Mouse (Mus musculus) brain, adult 2 months (tissue): ENCODE results near the gene Slc30a9.
A peak's percentile ranks its signal among the peaks of the same experiment; 100 is the strongest.

Experiments
- DNase-seq: peaks from one replicate; pipeline ENCODE4 v3.0.0; 2011; ENCODE audit warnings: low read depth, low spot score

The Slc30a9 gene

DNA sequence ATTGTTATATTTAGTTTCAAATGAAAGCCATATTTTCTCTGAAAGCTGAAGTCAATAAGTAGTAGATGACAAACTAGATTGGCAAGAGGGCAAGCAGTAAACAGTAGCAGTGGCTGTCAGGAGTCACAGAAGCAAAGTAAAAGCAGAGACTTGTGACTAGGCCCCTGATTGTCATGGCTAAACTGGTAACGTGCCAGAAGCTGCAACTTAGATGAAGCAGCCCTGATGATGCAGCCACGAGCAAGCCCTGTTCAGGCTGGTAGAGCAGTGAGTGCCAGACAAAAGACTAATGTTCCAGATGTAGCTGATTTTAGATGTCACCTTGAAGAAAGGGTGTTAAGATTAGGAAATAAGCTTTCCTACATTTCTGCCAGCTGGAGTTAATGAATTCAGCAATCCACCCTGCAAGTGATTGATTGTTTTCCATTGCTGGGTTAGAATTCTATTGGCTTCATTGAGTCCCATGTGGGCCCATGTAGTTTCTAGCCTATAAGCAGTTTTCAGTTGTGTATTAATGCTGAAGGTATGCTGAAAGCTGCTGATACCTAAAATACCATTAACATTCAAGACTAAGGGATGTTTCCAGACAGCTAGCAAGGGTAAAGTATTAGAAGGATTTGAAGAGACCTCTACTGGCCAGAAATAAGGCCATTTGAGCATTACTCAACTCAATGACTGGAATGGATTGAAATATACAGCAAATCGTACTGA, 5.2 kb downstream of the Slc30a9 start:
- DNase-seq, result peak; percentile 35

DNA sequence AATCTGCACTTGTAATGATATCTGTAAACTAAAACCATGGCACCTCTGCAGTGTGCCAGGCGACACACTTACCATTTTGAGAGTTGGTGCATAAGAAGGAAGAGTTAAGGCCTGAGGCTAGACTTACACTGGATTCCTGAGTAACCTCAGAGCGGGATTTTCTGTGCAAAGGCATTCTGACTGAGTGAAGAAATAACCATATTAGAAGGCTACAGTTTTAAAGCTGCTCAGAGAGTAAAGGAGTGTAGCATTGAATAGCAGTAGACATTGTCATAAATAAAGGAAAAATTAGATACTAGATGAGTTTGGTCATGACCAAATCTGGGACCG, 5.7 kb downstream of the Slc30a9 start:
- DNase-seq, result no peak

DNA sequence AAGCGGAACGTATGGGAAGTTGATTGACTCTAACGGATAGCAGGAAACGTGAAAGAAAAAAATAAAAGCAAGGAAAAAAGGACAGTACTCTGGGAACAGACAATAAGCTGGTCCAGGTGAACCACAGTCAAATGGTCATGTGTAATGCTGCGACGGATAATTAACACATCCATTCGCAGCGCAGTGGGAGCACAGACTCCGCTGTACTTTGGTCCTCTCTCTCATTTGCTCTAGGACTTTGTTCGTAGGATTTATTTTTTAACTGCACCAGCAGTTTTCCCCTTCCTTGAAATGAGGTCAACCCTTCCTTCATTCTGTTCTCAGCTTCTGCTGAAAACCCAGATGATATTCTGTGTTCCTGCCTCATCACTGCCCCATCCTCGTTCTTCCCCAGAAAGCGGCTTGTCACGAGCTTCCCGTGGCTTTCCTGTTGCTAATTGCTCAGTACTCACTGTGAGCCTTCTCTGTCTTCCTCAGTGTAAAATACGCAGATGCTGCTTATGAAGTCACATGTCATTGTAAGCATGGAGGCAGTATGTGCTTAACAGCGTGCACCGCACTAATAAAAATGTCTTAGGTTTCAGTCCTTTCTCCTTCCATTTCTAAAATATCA, 15.0 kb downstream of the Slc30a9 start:
- peak; percentile 52 for DNase-seq

GRCm38 (mm10) chr5:67324032-67324431, 17.3 kb downstream of the Slc30a9 start:
- no peak for DNase-seq

DNA sequence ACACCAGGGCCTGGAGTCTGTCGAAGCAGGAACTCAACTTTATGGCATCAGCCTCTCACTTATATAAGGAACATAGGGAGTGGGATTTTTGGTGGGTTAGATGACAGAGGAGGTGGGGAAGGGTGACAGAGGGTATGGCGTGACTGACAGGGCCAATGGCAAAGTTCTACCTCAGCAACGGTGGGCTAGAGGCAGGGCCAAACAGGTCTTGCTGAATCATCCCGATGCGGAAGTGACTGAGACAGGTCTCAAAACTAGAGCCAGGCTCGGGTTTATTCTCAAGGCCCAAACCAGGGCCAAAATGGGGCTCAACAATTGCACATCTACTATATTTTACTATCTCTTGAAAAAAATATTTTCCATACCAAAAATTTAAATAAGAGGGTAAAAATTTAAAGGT, 34.1 kb downstream of the Slc30a9 start:
- DNase-seq, result no peak

DNA sequence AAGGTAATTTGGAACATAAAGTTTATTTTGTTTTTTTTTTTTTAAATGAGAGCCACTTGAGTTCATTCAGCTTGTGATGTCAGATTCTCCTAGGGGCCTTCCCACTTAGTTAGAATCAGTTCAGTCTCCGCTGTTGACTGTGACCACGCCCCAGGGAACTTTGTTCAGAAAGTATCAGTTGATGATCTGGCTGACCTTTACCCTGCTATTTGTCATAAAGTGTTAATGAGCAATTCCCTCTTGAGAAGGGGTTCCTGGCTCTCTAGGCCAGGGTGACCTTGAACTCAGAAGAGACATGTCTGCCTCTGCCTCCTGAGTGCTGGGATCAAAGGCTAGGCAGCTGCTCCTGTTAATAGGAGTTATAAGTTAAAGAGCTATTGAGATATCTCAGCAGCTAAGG, 40.3 kb downstream of the Slc30a9 start:
- no peak for DNase-seq

- peak; percentile 86 for DNase-seq
Observed at GRCm38 (mm10) chr5:67348949-67349348, 42.2 kb downstream of the Slc30a9 start.

- no peak for DNase-seq
Observed at GRCm38 (mm10) chr5:67362316-67362715, 55.6 kb downstream of the Slc30a9 start.

GRCm38 (mm10) chr5:67362931-67363330, 56.2 kb downstream of the Slc30a9 start:
- DNase-seq, result no peak

- DNase-seq, result no peak
Observed at GRCm38 (mm10) chr5:67377044-67377621, 70.4 kb downstream of the Slc30a9 start.

DNA sequence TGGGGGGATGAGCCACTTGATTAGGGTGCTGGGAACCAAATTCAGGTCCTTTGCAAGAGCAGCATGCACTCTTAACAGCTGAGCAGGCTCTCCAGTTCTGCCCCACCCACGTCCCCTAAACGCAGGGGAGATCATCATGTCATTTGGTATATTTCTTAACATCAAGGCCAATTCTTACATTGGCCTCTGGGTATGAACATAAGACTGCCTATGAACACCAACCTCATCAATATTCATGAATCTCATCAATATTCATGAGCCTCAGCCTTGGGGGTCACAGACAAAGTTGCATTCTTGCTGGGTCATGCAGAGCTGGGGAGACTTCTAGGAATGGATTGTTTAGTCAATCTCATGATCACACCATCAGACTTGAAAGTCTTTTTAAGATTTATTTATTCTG, 74.9 kb downstream of the Slc30a9 start:
- no peak for DNase-seq

DNA sequence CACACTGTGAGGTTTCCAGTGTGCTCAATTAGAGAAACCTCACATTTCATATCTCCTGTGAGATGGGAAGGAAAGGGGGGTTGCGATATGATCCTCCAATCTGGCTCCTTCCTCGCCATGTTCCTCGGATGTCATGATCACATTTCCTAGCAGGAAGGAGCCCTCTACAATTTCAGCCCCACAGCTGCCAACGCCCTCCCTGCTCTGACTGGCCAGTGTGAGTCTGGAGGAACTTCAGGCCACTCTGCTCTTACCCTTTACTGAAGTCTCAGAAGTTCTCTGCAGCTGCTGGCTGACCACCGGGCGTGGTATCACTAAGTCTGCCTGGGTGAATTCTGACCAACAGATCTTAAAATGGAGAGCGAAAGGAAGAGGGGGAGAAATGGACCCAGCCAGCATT, 75.8 kb downstream of the Slc30a9 start:
- no peak for DNase-seq

DNA sequence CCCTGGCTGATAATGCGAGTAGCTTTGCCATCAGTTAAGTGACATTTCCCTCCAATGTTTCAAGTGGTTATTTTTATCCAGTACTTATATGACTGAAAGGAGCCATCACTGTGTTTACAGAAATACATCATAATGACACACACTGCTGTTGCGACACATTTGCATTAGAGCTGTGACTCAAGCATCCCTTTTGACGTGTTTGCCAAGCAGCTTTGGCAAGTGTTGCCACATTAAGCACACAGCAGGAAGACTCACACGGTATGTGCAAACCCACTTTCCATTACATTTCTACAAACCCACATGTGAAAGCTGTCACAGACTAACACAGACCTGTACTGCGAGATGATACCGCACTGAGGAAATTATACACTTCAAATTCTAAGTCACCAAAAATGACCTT, 87.2 kb downstream of the Slc30a9 start:
- DNase-seq, result peak; percentile 52

DNA sequence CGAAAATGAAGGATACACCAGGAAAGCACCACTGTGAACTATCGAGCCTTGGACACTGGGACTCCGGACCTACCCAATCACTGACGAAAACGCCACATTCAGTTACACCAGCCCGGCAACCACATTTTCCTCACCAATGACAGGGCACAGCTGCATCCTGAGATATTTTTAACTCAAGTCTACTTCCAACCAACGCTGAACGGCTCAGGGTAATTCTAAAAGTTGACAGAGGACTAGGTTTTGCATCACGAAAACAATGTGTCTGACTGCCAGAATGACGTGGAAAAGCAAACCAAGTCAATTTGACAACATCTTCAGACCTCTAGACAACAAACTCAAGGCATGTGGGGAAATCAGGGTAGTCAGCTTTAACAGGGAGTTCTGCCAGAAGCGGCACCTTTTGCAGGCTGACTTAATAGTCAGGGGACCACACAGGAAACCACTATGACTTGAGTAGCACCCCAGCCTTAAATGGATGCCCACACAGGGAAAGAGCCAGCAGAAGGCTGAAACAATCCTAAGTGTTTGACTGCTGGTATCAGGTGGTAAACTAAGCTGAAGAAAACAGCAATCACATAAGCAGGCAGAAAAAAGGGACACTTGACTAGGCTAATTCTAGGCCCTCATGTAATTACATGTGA, 88.6 kb downstream of the Slc30a9 start:
- peak; percentile 42 for DNase-seq

GRCm38 (mm10) chr5:67397186-67397585, 90.4 kb downstream of the Slc30a9 start:
- DNase-seq, result no peak

DNA sequence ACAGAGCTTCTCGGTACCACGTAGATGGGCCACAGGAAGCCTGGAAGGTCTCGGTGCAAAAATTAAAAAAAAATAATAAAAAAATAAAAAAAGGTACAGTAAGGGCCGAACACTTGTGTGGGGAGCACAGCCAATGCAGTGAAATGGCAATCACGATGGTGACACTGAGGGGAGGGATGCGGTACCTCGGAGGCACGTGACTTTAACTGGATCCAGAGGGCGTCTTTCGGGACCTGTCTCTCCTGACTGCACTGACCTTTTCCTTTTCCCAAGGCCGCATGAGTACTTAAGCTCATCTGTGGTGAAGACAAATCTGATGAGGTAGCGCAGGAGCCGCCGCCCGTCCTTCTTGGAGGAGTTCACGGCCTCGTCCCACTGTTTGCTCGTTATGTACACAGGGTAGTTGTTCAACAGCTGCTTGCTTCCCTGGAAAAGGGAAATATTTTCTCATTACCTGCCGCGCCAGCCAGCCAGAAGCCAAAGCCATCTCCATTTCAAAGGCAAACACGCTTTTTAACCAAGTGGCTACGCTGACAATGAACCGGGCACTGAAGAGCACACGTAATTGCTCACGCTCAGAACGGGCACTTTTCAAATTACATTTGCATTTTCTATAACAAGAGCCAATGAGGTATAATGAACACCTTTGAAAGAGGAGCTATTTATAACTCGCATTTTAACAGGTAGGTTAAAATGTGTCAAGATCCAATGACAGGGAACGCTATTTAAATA, 93.3 kb downstream of the Slc30a9 start:
- no peak for DNase-seq

DNA sequence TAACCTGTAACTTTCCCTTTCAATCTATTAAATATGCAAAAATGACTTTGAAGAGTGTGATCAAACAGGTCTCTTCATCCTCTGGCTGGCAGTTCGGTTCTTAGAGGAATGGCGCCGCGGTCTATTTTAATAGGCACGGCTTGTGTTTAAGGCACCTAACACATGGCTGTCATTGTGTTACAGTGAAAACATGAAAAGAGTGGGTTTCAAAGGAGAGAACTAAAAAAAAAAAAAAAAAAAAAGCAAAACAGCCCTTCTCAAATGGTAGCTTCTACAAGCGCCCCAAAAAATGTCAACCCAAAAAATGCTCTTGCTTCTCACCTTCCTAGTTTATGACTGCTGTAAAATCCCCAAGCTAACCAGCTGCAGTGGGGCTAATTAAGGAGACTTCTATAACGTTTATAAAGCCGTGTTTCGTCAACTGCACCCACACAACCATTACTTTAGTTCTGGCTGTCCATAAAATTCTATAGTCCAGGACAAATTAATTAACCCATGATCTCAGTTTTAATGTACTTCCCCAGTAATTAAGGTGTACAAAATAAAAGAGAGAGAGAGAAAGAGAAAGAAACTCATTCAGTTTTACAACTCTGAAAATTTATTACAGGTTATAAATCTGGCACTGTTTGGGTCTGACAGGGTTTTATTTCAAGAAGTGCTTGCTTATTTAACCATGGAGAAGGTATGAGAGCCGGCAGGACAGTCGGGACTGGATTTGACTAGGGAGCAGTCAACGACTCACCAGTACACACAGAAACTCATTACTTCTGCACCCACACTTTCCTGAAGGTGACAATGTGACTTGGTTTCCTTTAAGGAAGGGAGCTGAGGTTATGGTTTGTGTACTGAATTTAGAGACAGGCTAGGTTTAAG, 94.1 kb downstream of the Slc30a9 start:
- DNase-seq, result no peak

GRCm38 (mm10) chr5:67401612-67402011, 94.9 kb downstream of the Slc30a9 start:
- no peak for DNase-seq

- no peak for DNase-seq
Observed at GRCm38 (mm10) chr5:67404380-67404779, 97.6 kb downstream of the Slc30a9 start.

GRCm38 (mm10) chr5:67404919-67405318, 98.2 kb downstream of the Slc30a9 start:
- DNase-seq, result no peak
